Mouse (Mus musculus): ENCODE results near the gene Ric3. TPM values are rescaled to one million over a fixed set of nuclear protein-coding genes. Genes with fewer than 3 reads are reported as not detected.
A peak's percentile ranks its signal among the peaks of the same experiment; 100 is the strongest.

The Ric3 gene
- polyA plus RNA-seq, 1 experiment: 61.6 TPM

DNA sequence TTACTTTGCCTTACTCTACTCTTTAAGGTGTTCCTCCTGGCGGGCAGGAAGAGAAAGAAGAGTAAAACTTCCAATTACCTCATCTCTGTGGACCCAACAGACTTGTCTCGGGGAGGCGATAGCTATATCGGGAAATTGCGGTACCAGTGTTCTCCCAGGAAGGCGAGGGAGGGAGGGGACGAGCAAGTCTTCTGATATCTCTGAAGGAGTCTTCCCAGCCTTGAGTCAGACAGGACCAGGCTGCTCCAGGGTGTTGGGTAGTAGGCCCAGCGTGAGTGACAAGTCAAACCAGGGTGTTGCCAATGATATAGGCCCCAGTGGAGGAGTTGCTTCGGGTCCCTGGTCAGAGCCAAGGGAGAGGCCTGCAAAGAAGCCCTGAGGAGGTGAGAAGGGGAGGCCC is 56.2 kb downstream of the Ric3 start:
- DNase-seq: no peak
- 94% methylated on average over 9 of the region's 9 CpGs for WGBS
- H3K4me1 ChIP-seq (ENCODE audit: control insufficient read depth, insufficient read depth, low read length): peaks cover 16% of the 10 kb centered on the region

DNA sequence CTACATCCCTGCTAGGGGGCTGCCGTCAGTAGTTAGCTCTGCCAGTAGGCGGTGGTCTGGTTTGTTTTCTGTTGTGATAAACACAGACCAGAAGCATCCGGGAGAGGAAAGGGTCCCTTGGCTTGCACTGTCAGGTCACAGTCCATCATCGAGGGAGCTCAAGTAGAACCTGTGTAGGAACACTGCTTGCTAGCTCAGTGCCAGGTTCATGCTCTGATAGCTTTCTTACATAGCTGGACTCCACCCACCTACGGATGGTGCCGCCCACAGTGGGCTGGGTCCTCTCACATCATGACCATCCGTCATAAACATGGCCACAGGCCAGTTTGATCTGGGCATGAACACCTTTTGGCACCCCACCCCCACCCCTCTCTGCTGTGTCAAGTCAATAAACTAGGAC is 57.4 kb downstream of the Ric3 start:
- 73% methylated on average over 7 of the region's 7 CpGs for WGBS
- TF ChIP-seq POLR2A (IDR thresholded peaks at IDR 0.05; ENCODE audit: borderline replicate concordance, insufficient read depth, low read length): no peak
- no peak for TF ChIP-seq CTCF (IDR thresholded peaks at IDR 0.05; ENCODE audit: borderline replicate concordance, insufficient read depth, low read depth, low read length)
- Histone ChIP-seq H3K4me1 (ENCODE audit: control insufficient read depth, insufficient read depth, low read length) (peaks cover 13% of the 10 kb centered on the region), H3K4me3 (replicated peaks; ENCODE audit: insufficient read depth, low read depth, low read length) (no peak overlapping the region), H3K27me3 (ENCODE audit: control insufficient read depth, insufficient read depth, low read length) (no peaks in the 10 kb centered on the region), H3K27ac (ENCODE audit: insufficient read depth, low read length) (no peak overlapping the region)
- no peak for DNase-seq

More for the DNA sequence above, 56.2 kb downstream of the Ric3 start:
- Histone ChIP-seq H3K27me3 (ENCODE audit: control insufficient read depth, insufficient read depth, low read length) (no peaks in the 10 kb centered on the region), H3K4me3 (replicated peaks; ENCODE audit: insufficient read depth, low read depth, low read length) (no peak overlapping the region), H3K27ac (ENCODE audit: insufficient read depth, low read length) (no peak overlapping the region)
- TF ChIP-seq POLR2A (IDR thresholded peaks at IDR 0.05; ENCODE audit: borderline replicate concordance, insufficient read depth, low read length) (no peak), CTCF (IDR thresholded peaks at IDR 0.05; ENCODE audit: borderline replicate concordance, insufficient read depth, low read depth, low read length) (no peak)

DNA sequence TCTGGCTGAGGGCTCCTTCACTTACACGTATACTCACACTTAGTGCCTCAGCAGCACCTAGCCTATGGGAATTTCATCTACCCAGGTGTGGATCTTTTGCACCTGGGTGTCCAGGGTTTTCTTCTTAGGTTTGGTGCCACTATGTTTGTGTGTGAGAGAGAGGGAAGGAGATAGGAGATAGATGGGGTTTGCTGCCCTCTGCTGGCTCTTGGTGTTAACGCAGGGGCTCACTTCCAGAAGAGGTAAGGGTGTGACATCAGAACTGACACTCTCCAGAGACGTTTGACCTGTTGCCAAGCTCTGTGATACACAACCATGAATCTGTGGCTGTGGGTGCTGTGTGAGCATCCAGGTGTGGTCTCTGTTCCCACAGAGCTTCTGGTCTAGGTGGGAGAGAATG is 61.7 kb downstream of the Ric3 start:
- peak; percentile 75 to 84 for DNase-seq
- no peak for TF ChIP-seq POLR2A (IDR thresholded peaks at IDR 0.05; ENCODE audit: borderline replicate concordance, insufficient read depth, low read length)
- peak; percentile 86 for TF ChIP-seq CTCF (IDR thresholded peaks at IDR 0.05; ENCODE audit: borderline replicate concordance, insufficient read depth, low read depth, low read length)
- no peak overlapping the region for H3K27ac ChIP-seq (ENCODE audit: insufficient read depth, low read length)
- no peaks in the 10 kb centered on the region for H3K4me1 ChIP-seq (ENCODE audit: control insufficient read depth, insufficient read depth, low read length)
- no peaks in the 10 kb centered on the region for H3K27me3 ChIP-seq (ENCODE audit: control insufficient read depth, insufficient read depth, low read length)
- no peak overlapping the region for H3K4me3 ChIP-seq (replicated peaks; ENCODE audit: insufficient read depth, low read depth, low read length)
- WGBS: 20% methylated on average over 3 of the region's 3 CpGs

DNA sequence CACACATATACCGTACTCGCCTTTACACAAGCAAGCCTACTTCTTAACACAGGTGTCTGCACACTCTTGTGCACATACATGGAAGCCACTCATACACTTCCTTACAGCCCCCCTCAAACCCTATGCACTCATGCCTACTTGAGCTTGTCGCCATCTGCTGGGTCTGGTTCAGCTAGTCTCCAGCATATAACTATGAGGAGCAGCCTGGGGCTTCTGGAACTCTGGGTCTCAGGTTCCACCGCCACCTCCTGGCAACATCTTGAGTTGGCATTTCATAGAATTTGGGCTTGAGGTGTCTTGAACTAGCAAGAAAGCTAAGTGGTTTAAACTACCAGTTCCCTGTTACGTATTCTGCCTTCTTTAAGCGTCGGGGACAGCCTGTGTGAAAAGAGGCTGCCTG is 63.9 kb downstream of the Ric3 start:
- H3K27me3 ChIP-seq (ENCODE audit: control insufficient read depth, insufficient read depth, low read length): no peaks in the 10 kb centered on the region
- no peak for DNase-seq
- no peaks in the 10 kb centered on the region; the same call in 1 of the 2 replicates for H3K4me1 ChIP-seq (ENCODE audit: control insufficient read depth, insufficient read depth, low read length)
- no peak overlapping the region for H3K4me3 ChIP-seq (replicated peaks; ENCODE audit: insufficient read depth, low read depth, low read length)
- WGBS: 86% methylated on average over 7 of the region's 7 CpGs
- TF ChIP-seq POLR2A (IDR thresholded peaks at IDR 0.05; ENCODE audit: borderline replicate concordance, insufficient read depth, low read length) (no peak), CTCF (IDR thresholded peaks at IDR 0.05; ENCODE audit: borderline replicate concordance, insufficient read depth, low read depth, low read length) (no peak)
- H3K27ac ChIP-seq (ENCODE audit: insufficient read depth, low read length): no peak overlapping the region

DNA sequence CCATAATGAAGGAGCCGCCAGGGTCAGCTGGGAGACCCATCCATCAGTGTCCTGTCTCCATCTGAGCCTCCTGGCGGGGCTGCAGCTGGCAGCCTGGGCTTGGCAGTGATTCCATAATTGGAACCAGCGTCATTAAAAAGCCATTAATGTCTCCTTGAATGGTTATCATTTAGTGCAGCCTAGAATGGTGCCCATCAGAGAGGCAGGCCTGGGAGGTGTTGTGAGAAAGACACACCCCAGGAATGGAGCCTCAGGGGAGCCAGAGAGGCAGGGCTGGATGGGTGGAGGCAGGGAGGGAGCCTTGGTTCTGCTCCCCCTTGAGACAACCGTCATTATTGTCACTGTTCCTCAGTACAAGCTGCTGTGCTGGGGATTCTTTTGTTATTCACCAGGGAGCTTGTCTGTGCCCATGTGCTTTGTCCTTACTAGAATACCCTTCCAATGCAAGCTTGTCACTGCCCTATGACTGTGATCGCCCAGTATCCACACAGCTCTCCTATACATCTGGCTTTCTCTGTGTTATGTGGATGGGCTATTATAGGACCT is 66.7 kb downstream of the Ric3 start:
- H3K27me3 ChIP-seq (ENCODE audit: control insufficient read depth, insufficient read depth, low read length): no peaks in the 10 kb centered on the region
- no peak overlapping the region for H3K27ac ChIP-seq (ENCODE audit: insufficient read depth, low read length)
- DNase-seq: no peak
- WGBS: 33% methylated on average over 5 of the region's 5 CpGs
- no peak overlapping the region for H3K4me3 ChIP-seq (replicated peaks; ENCODE audit: insufficient read depth, low read depth, low read length)
- H3K4me1 ChIP-seq (ENCODE audit: control insufficient read depth, insufficient read depth, low read length): peaks cover 6% of the 10 kb centered on the region
- no peak for TF ChIP-seq CTCF (IDR thresholded peaks at IDR 0.05; ENCODE audit: borderline replicate concordance, insufficient read depth, low read depth, low read length)
- no peak for TF ChIP-seq POLR2A (IDR thresholded peaks at IDR 0.05; ENCODE audit: borderline replicate concordance, insufficient read depth, low read length)

DNA sequence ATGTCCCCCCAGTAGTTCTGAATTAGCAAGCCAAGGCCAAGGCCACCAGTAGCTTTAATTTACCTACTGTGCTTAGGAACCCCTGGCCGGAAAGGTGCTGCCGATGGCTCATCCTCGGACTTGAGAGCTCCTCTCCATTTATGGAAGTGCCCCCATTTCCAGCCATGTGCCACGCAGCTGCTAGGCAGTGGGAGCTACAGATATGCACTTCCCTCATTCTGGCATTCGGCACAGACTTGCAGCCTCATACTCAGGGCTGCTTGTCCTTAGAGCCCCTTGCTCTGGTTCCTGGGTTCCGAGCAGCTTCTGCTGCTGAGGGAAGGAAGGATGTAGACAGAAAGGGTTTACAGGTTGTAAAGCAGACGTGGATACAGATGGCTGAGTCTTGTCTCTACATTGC is 68.3 kb downstream of the Ric3 start:
- no peak for DNase-seq
- Histone ChIP-seq H3K27me3 (ENCODE audit: control insufficient read depth, insufficient read depth, low read length) (no peaks in the 10 kb centered on the region), H3K4me3 (replicated peaks; ENCODE audit: insufficient read depth, low read depth, low read length) (no peak overlapping the region), H3K27ac (ENCODE audit: insufficient read depth, low read length) (no peak overlapping the region), H3K4me1 (ENCODE audit: control insufficient read depth, insufficient read depth, low read length) (peaks cover 6% of the 10 kb centered on the region)
- TF ChIP-seq CTCF (IDR thresholded peaks at IDR 0.05; ENCODE audit: borderline replicate concordance, insufficient read depth, low read depth, low read length) (no peak), POLR2A (IDR thresholded peaks at IDR 0.05; ENCODE audit: borderline replicate concordance, insufficient read depth, low read length) (no peak)
- WGBS: 81% methylated on average over 7 of the region's 7 CpGs

DNA sequence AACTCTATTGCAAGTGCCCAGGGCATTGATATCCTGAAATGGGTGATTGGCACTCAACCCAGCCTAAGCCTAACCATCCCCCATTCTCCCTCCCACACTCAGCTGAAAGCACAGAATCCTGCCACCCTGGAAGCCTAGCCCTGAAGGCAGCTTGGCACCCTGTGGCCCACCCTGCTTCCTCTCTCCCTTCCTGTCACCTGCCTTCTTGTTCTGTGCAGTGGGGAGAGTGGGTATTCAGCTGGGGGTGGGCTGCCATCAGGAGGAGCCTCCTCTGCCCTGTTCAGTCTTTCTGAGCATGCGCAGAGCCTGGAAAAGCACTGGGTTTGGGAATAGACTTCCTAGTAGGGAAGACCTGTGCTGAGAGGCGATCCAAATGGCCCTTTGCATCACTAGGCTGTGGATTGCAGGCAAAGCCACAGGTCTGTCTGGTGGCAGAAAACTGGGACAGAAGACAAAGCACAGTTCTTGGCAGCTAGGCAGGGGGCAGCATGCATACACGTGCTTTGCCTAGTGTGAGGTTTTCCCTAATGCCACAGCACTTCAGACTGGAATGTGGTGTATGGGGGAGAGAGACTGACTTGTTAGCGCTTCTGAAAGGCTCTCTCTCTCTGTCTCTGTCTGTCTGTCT is 70.0 kb downstream of the Ric3 start:
- H3K27ac ChIP-seq (ENCODE audit: insufficient read depth, low read length): no peak overlapping the region
- WGBS: 35% methylated on average over 4 of the region's 4 CpGs
- no peak for DNase-seq
- H3K4me3 ChIP-seq (replicated peaks; ENCODE audit: insufficient read depth, low read depth, low read length): no peak overlapping the region
- no peaks in the 10 kb centered on the region for H3K27me3 ChIP-seq (ENCODE audit: control insufficient read depth, insufficient read depth, low read length)
- peaks cover 6% of the 10 kb centered on the region for H3K4me1 ChIP-seq (ENCODE audit: control insufficient read depth, insufficient read depth, low read length)
- TF ChIP-seq POLR2A (IDR thresholded peaks at IDR 0.05; ENCODE audit: borderline replicate concordance, insufficient read depth, low read length) (no peak), CTCF (IDR thresholded peaks at IDR 0.05; ENCODE audit: borderline replicate concordance, insufficient read depth, low read depth, low read length) (no peak)

DNA sequence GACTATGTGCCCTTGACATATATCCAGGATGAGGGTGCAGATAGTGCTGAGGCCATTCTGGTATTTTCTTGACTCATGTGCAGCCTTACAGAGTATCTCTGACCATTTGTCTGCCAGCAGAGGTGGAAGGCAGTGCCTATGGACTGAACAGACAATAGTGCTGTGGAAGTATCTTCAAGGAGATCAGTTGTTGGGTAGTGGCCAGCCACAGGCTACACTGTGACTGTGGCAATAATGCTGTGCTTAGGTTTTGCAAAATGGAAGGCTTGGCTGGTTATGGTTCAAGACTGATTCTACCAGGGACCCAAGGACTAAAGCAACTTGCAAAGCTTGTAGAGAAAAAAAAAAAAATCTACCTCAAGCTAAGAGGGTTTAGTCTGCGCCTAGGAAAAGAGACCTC is 70.6 kb downstream of the Ric3 start:
- H3K4me1 ChIP-seq (ENCODE audit: control insufficient read depth, insufficient read depth, low read length): peaks cover 6% of the 10 kb centered on the region
- WGBS: 100% methylated on average over 1 of the region's 1 CpGs
- no peaks in the 10 kb centered on the region for H3K27me3 ChIP-seq (ENCODE audit: control insufficient read depth, insufficient read depth, low read length)
- DNase-seq: no peak
- no peak overlapping the region for H3K4me3 ChIP-seq (replicated peaks; ENCODE audit: insufficient read depth, low read depth, low read length)
- TF ChIP-seq POLR2A (IDR thresholded peaks at IDR 0.05; ENCODE audit: borderline replicate concordance, insufficient read depth, low read length): no peak
- no peak for TF ChIP-seq CTCF (IDR thresholded peaks at IDR 0.05; ENCODE audit: borderline replicate concordance, insufficient read depth, low read depth, low read length)
- H3K27ac ChIP-seq (ENCODE audit: insufficient read depth, low read length): no peak overlapping the region

Measured in cerebellum, adult 2 months (tissue).